Mouse (Mus musculus): ENCODE data around the gene Msh4. TPM values are rescaled to one million over a fixed set of nuclear protein-coding genes. Genes with fewer than 3 reads are reported as not detected.

Msh4 gene
- polyA plus RNA-seq, 1 experiment from 2014 or later: 0.24 TPM

DNA sequence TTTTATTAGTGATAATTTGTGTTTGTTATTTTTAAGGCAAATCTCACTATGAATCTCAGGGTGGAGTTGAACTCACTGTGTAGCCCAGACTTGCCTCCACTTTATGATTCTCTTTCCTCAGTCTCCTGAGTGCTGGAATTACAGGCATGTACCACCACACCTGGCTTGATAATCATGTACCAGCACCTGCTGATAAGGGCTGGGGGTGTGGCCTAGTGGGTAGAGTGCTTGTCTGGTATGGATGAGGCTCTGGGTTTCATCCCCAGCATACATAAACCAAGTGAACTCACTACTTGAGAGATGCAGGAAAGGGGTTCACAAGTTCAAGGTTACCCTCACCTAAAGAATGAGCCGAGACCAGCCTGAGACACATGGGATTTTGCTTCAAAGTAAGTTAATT lies 4.0 kb downstream of the Msh4 start:
- WGBS: 87% methylated on average over 1 of the region's 1 CpGs
- H3K27ac ChIP-seq (ENCODE audit: low read length): no peak overlapping the region

DNA sequence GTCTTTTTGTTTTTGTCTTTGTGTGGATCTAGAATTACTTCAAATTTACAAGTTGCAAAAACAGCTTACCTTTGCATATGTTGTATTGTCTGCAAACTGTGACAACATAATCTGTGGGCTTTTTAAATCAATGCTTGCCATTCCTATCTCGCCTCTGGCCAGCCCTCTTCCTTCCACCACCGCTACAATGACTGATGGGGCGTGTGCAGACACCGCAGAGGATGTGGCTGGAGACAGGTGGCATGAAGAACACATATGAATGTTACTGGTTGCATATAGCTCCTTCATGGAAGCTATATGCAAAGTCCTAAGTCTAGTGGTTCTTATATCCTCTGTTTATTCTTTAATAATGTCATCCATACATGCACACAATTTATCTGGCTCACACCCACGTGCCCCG lies 8.7 kb downstream of the Msh4 start:
- H3K27ac ChIP-seq (ENCODE audit: low read length): no peak overlapping the region
- no peak overlapping the region for H3K4me3 ChIP-seq (replicated peaks; ENCODE audit: low read length)
- no peaks in the 10 kb centered on the region for H3K36me3 ChIP-seq (ENCODE audit: control insufficient read depth, insufficient read depth)
- WGBS: 81% methylated on average over 6 of the region's 6 CpGs
- H3K9me3 ChIP-seq (ENCODE audit: control insufficient read depth, low read length): no peaks in the 10 kb centered on the region
- no peaks in the 10 kb centered on the region for H3K27me3 ChIP-seq (replicated peaks; ENCODE audit: control insufficient read depth, insufficient read depth, low read length)
- no peak for ATAC-seq
- H3K4me1 ChIP-seq (replicated peaks; ENCODE audit: control insufficient read depth, insufficient read depth, low read length): no peaks in the 10 kb centered on the region
- no peak overlapping the region for H3K9ac ChIP-seq (replicated peaks; ENCODE audit: low read depth, low read length)
- H3K4me2 ChIP-seq (ENCODE audit: low read length): no peak overlapping the region

More for the DNA sequence above, 4.0 kb downstream of the Msh4 start:
- no peak for ATAC-seq
- Histone ChIP-seq H3K4me1 (replicated peaks; ENCODE audit: control insufficient read depth, insufficient read depth, low read length) (no peaks in the 10 kb centered on the region), H3K9ac (replicated peaks; ENCODE audit: low read depth, low read length) (no peak overlapping the region), H3K36me3 (ENCODE audit: control insufficient read depth, insufficient read depth) (peaks cover 29% of the 10 kb centered on the region), H3K27me3 (replicated peaks; ENCODE audit: control insufficient read depth, insufficient read depth, low read length) (no peaks in the 10 kb centered on the region), H3K4me3 (replicated peaks; ENCODE audit: low read length) (no peak overlapping the region), H3K9me3 (ENCODE audit: control insufficient read depth, low read length) (no peaks in the 10 kb centered on the region), H3K4me2 (ENCODE audit: low read length) (no peak overlapping the region)

DNA sequence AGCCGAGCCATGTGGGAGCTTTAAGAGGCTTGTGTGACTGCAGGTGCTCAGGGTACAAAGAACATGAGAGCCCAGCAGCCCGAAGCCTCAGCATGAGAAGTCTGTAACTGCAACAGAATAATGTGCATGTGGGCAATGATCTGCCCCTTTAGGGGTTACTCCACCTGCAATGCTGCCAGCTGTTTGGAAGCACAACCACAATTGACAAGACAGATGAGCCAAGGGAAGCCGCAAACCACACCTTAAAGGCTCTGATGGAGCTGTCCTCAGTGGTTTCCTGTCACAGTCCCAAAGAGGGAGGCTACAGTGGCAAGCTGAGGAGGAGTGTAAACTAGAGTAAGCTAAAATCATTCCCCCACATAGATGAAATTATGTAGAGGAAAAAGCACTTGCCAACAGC lies 10.5 kb downstream of the Msh4 start:
- H3K4me3 ChIP-seq (replicated peaks; ENCODE audit: low read length): no peak overlapping the region
- no peak overlapping the region for H3K9ac ChIP-seq (replicated peaks; ENCODE audit: low read depth, low read length)
- H3K4me1 ChIP-seq (replicated peaks; ENCODE audit: control insufficient read depth, insufficient read depth, low read length): no peaks in the 10 kb centered on the region
- WGBS: 86% methylated on average over 3 of the region's 3 CpGs
- no peaks in the 10 kb centered on the region for H3K9me3 ChIP-seq (ENCODE audit: control insufficient read depth, low read length)
- no peak overlapping the region for H3K4me2 ChIP-seq (ENCODE audit: low read length)
- ATAC-seq: no peak
- no peak overlapping the region for H3K27ac ChIP-seq (ENCODE audit: low read length)
- H3K27me3 ChIP-seq (replicated peaks; ENCODE audit: control insufficient read depth, insufficient read depth, low read length): no peaks in the 10 kb centered on the region
- no peaks in the 10 kb centered on the region for H3K36me3 ChIP-seq (ENCODE audit: control insufficient read depth, insufficient read depth)

DNA sequence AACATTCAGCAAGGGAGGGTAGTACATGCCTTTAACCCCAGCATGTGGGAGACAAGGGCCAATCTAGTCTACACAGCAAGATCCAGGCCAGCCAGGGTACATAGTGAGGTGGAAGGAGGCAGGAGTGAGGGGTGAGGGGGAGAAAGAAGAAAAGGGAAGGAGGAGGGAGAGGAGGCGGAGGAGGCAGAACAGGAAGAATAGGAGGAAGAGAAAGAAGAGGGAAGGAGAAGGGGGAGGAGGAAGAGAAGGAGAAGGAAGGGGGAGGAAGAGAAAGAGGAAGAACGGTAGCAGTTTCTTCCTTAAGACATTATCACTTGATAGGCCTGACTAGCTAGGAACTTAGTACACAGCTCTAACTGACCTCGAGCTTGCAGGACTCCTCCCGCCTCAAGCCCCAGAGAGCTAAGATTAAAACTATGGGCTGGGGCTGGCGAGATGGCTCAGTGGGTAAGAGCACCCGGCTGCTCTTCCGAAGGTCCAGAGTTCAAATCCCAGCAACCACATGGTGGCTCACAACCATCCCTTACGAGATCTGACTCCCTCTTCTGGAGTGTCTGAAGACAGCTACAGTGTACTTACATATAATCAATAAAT lies 16.7 kb downstream of the Msh4 start:
- Histone ChIP-seq H3K4me2 (ENCODE audit: low read length) (no peak overlapping the region), H3K9ac (replicated peaks; ENCODE audit: low read depth, low read length) (no peak overlapping the region), H3K36me3 (ENCODE audit: control insufficient read depth, insufficient read depth) (no peaks in the 10 kb centered on the region), H3K27ac (ENCODE audit: low read length) (no peak overlapping the region), H3K27me3 (replicated peaks; ENCODE audit: control insufficient read depth, insufficient read depth, low read length) (no peaks in the 10 kb centered on the region), H3K9me3 (ENCODE audit: control insufficient read depth, low read length) (no peaks in the 10 kb centered on the region), H3K4me1 (replicated peaks; ENCODE audit: control insufficient read depth, insufficient read depth, low read length) (no peaks in the 10 kb centered on the region), H3K4me3 (replicated peaks; ENCODE audit: low read length) (no peak overlapping the region)
- no peak for ATAC-seq
- 85% methylated on average over 7 of the region's 8 CpGs for whole genome bisulfite sequencing

DNA sequence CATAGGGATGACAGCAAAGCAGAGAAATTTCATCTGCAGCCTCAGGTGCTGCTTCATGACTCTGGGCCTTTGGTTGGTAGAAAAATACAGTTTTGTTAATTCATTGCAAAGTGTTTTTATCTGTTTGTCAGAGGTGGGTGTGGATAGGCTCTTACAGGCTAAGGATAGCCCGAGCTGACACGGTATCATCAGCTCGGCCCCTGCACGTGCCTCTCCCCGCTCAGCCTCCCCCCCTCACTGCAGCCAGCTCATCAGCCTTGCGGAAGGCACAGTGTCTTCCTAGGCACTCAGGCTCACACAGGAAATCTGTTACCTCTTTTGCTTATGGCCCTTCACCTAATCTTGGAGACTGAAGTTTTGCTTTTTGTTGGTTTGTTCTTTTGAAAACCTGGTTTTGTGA lies 17.8 kb downstream of the Msh4 start:
- no peaks in the 10 kb centered on the region for H3K27me3 ChIP-seq (replicated peaks; ENCODE audit: control insufficient read depth, insufficient read depth, low read length)
- no peak overlapping the region for H3K27ac ChIP-seq (ENCODE audit: low read length)
- H3K36me3 ChIP-seq (ENCODE audit: control insufficient read depth, insufficient read depth): no peaks in the 10 kb centered on the region
- no peaks in the 10 kb centered on the region for H3K9me3 ChIP-seq (ENCODE audit: control insufficient read depth, low read length)
- H3K4me2 ChIP-seq (ENCODE audit: low read length): no peak overlapping the region
- H3K4me3 ChIP-seq (replicated peaks; ENCODE audit: low read length): no peak overlapping the region
- no peak overlapping the region for H3K9ac ChIP-seq (replicated peaks; ENCODE audit: low read depth, low read length)
- H3K4me1 ChIP-seq (replicated peaks; ENCODE audit: control insufficient read depth, insufficient read depth, low read length): no peaks in the 10 kb centered on the region
- WGBS: 78% methylated on average over 6 of the region's 6 CpGs
- ATAC-seq: no peak

DNA sequence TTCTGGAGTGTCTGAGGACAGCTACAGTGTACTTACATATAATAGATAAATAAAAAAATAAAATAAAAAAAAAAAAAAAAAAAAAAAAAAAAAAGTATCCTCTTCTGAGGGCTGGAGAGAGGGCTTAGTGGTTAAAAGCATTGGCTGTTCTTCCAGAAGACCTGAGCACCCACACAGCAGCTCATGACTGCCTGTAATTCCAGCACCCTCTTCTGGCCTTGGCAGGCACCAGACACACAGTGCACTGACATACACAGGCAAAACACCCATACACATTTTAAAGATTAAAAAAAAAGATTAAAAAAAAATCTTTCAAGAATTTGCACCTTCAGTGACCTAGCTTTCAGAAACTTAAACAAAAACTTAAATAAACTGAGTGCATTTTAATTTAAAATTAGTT lies 19.6 kb downstream of the Msh4 start:
- Histone ChIP-seq H3K4me2 (ENCODE audit: low read length) (no peak overlapping the region), H3K27me3 (replicated peaks; ENCODE audit: control insufficient read depth, insufficient read depth, low read length) (no peaks in the 10 kb centered on the region), H3K9ac (replicated peaks; ENCODE audit: low read depth, low read length) (no peak overlapping the region), H3K36me3 (ENCODE audit: control insufficient read depth, insufficient read depth) (no peaks in the 10 kb centered on the region), H3K27ac (ENCODE audit: low read length) (no peak overlapping the region), H3K9me3 (ENCODE audit: control insufficient read depth, low read length) (no peaks in the 10 kb centered on the region), H3K4me3 (replicated peaks; ENCODE audit: low read length) (no peak overlapping the region), H3K4me1 (replicated peaks; ENCODE audit: control insufficient read depth, insufficient read depth, low read length) (no peaks in the 10 kb centered on the region)
- ATAC-seq: no peak

DNA sequence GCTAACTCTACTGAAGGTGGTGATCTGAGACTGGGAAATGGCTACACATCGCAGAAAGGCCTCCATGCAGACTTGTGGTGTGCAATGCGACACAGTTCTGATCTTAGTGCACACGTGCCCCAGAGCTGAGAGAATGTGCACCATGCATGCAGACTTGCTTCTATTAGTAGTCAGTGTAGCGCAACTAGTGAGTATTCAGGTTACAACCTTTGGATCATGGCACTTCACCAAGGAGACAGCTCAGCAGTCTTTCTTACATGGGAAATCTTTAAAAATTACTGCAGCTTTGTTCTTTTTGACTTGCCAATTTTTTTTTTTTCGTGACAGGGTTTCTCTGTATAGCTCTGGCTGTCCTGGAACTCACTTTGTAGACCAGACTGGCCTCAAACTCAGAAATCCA lies 34.5 kb downstream of the Msh4 start:
- Histone ChIP-seq H3K4me1 (replicated peaks; ENCODE audit: control insufficient read depth, insufficient read depth, low read length) (no peaks in the 10 kb centered on the region), H3K27ac (ENCODE audit: low read length) (no peak overlapping the region), H3K4me3 (replicated peaks; ENCODE audit: low read length) (no peak overlapping the region), H3K9ac (replicated peaks; ENCODE audit: low read depth, low read length) (no peak overlapping the region), H3K4me2 (ENCODE audit: low read length) (no peak overlapping the region), H3K27me3 (replicated peaks; ENCODE audit: control insufficient read depth, insufficient read depth, low read length) (no peaks in the 10 kb centered on the region), H3K9me3 (ENCODE audit: control insufficient read depth, low read length) (no peaks in the 10 kb centered on the region), H3K36me3 (ENCODE audit: control insufficient read depth, insufficient read depth) (no peaks in the 10 kb centered on the region)
- ATAC-seq: no peak
- WGBS: 85% methylated on average over 5 of the region's 5 CpGs

DNA sequence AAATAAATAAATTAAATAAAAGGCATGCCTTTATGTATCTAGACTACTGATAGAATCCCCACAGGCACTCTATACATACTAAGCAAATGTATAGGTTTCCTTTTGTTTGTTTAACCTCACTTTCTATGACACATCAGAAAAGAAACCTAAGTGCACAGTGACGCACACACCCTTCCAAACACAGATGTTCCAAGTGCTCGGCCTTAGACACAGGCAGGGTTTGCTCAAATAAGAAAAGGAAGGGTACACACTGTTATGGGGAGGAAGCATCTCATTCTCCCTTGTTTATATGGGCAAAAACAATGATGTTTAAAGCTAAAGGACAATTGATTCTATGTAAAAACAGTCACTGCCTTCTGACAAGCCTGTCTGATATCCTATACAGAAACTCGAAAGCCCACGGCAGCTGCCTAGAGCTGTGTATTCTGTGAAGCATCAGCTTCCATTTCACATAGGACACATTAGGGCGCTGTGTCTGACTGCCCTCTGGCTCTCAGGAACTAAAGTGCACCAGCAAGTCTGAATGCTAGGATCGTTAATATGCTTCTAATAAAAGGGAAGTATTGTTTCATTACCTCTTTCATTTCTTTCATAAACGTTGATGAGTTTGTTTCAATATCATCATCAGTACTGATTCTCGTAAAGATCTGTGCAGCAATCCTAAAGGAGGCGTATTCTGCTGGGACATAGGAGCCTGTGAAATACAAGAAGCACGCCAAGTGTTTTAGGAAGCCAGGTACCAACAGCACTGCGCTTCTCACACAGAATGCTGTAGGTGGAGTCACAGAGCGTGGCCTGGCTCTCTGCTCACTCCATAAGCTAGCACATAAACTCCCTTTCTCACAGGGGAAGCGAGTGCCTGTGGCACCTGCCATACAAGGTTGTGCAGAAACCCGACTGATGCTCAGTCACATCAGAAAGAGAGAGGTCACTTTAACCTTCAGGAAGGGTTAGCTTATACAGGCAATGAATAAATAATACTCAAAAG lies 38.5 kb downstream of the Msh4 start:
- Histone ChIP-seq H3K4me3 (replicated peaks; ENCODE audit: low read length) (no peak overlapping the region), H3K9ac (replicated peaks; ENCODE audit: low read depth, low read length) (no peak overlapping the region), H3K27ac (ENCODE audit: low read length) (no peak overlapping the region), H3K4me1 (replicated peaks; ENCODE audit: control insufficient read depth, insufficient read depth, low read length) (no peaks in the 10 kb centered on the region), H3K9me3 (ENCODE audit: control insufficient read depth, low read length) (no peaks in the 10 kb centered on the region), H3K27me3 (replicated peaks; ENCODE audit: control insufficient read depth, insufficient read depth, low read length) (no peaks in the 10 kb centered on the region), H3K4me2 (ENCODE audit: low read length) (no peak overlapping the region), H3K36me3 (ENCODE audit: control insufficient read depth, insufficient read depth) (no peaks in the 10 kb centered on the region)
- 58% methylated on average over 14 of the region's 14 CpGs for WGBS
- 0 out of 2 replicates have a peak, but pooled peaks have one; percentile 47 for ATAC-seq

DNA sequence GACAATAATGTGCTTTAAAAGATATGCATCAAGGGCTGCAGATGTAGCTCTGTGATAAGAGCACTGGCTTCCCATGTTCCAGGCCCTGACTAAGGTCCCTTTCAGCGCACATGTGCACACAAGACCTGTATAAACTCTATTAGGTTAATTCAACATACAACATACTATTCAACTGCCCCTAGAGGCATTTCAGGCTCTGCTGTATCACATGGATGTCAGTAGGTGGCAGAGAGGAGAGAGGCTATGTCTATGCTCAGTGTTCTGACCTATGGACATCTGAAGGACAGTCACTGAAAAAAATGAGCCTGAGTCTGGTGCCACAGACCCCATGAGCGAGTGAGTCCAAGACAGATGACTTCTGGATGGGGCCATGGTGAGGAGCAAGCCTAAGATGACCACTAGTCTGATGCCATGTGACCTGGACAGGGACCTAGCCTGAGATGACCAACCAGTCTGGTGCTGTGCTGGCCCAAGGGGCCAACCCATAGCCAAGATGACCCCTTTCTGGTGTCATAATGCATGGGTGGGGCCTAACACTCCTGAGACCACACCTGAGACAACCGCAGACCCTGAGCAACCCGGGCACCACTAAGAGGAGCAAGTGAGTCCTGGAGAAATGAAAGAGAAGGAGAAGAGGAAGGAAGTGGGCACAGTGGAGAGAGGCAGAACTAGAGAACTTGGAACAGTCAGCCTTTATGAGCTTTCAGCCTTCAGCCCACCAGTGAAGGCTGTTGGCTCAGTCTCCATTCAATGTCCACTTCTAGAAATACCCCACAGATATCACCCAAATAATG lies 41.1 kb downstream of the Msh4 start:
- H3K27ac ChIP-seq (ENCODE audit: low read length): no peak overlapping the region
- no peaks in the 10 kb centered on the region for H3K9me3 ChIP-seq (ENCODE audit: control insufficient read depth, low read length)
- 95% methylated on average over 4 of the region's 4 CpGs for WGBS
- no peak overlapping the region for H3K4me3 ChIP-seq (replicated peaks; ENCODE audit: low read length)
- H3K36me3 ChIP-seq (ENCODE audit: control insufficient read depth, insufficient read depth): no peaks in the 10 kb centered on the region
- H3K4me2 ChIP-seq (ENCODE audit: low read length): no peak overlapping the region
- H3K27me3 ChIP-seq (replicated peaks; ENCODE audit: control insufficient read depth, insufficient read depth, low read length): no peaks in the 10 kb centered on the region
- ATAC-seq: no peak
- H3K9ac ChIP-seq (replicated peaks; ENCODE audit: low read depth, low read length): no peak overlapping the region
- no peaks in the 10 kb centered on the region for H3K4me1 ChIP-seq (replicated peaks; ENCODE audit: control insufficient read depth, insufficient read depth, low read length)

Data from forebrain, embryonic 16.5 days (tissue).